In genomic region chr8:79711064-79711961, GRCm38 (mm10) we compare ENCODE assay signal across 8 mouse cellular contexts. TPM values are rescaled to one million over a fixed set of nuclear protein-coding genes. Genes with fewer than 3 reads are reported as not detected.
DNase-seq lines count a peak whose midpoint lies in the region; ATAC-seq lines count a peak whose summit lies in the region.

Abce1 (minus strand) TSS chr8:79711740.
Anapc10 (plus strand) TSS chr8:79711820.

- H3K4me1 ChIP-seq in hindbrain, embryonic 15.5 days (replicated peaks), result peaks cover 13% of the 10 kb centered on the region

- ATAC-seq in hindbrain, embryonic 15.5 days (ENCODE audit: low FRiP score, low read depth), result peak; percentile 98

- peak; percentile 98 for DNase-seq in T-cell, adult 2 months (ENCODE audit: low spot score)
- peak; percentile 97 to 99 for DNase-seq in cerebellum, postnatal 36 days
- peak; percentile 97 to 99 for DNase-seq in frontal cortex, postnatal 36 days (ENCODE audit: low spot score in 2 of 2)
- peak; percentile 95 for DNase-seq in left cerebral cortex, adult 11 months (ENCODE audit: low spot score)
- peak; percentile 98 for DNase-seq in lung, postnatal 4 days
- DNase-seq in retina, postnatal 7 days (ENCODE audit: low read depth, low spot score), result peak; percentile 100
- DNase-seq in urinary bladder, adult 2 months (ENCODE audit: low spot score), result peak; percentile 96

- no peaks in the 10 kb centered on the region for H3K9me3 ChIP-seq in hindbrain, embryonic 15.5 days

- no peaks in the 10 kb centered on the region for H3K27me3 ChIP-seq in hindbrain, embryonic 15.5 days

- peak within 1 kb of the TSS; percentile 79 for H3K4me3 ChIP-seq in hindbrain, embryonic 15.5 days

- H3K9ac ChIP-seq in hindbrain, embryonic 15.5 days, result peak within 1 kb of the TSS; percentile 79

- under 1% methylated on average over 73 of the region's 73 CpGs for WGBS in hindbrain, embryonic 15.5 days

- H3K4me2 ChIP-seq in hindbrain, embryonic 15.5 days, result peak within 1 kb of the TSS; percentile 83

- H3K27ac ChIP-seq in hindbrain, embryonic 15.5 days (replicated peaks), result peak within 1 kb of the TSS; percentile 89

- peaks cover 4% of the 10 kb centered on the region for H3K36me3 ChIP-seq in hindbrain, embryonic 15.5 days

RNA-seq across cellular contexts. Expression of gene Abce1, which starts in this region (rescaled TPM):
- polyA plus RNA-seq in hindbrain, embryonic 15.5 days (2015; fragmentation: Nextera tagmentation; extraction: Ambion mirVana), result 80.6 and 81.2 TPM in 2 replicates
- polyA plus RNA-seq in urinary bladder, adult 2 months (2012; rRNA removed), result 41.3 and 41.5 TPM in 2 replicates

RNA-seq across cellular contexts. Expression of gene Anapc10, which starts in this region (rescaled TPM):
- polyA plus RNA-seq in hindbrain, embryonic 15.5 days (2015; fragmentation: Nextera tagmentation; extraction: Ambion mirVana), result 31.2 and 38.2 TPM in 2 replicates
- polyA plus RNA-seq in urinary bladder, adult 2 months (2012; rRNA removed), result 9.2 and 10.3 TPM in 2 replicates

Comparison
In these comparisons a context has a peak if more than half of its experiments do, and no peak if none do; other contexts are left out.
1. Peak in every context shown above with its lines: DNase-seq, ATAC-seq, H3K4me3 ChIP-seq and H3K27ac ChIP-seq.